Mouse (Mus musculus) central nervous system, embryonic 18 days (tissue): ENCODE results near the gene Uchl5. TPM values are rescaled to one million over a fixed set of nuclear protein-coding genes. Genes with fewer than 3 reads are reported as not detected.

Experiments
- polyA plus RNA-seq: library from polyadenylated mRNA; depleted of rRNA; stranded (reverse); fragments of >200 nt; gene quantifications from 2 replicates; pipeline ENCODE4 v1.2.3, GENCODE M21; 2012; rRNA removed

Gene Uchl5
- polyA plus RNA-seq: 18.5 and 19.1 TPM in 2 replicates

GRCm38 (mm10) chr1:143776446-143777411, at the start of gene Uchl5, which contains the start of gene Trove2:
TSS of gene Uchl5 (plus strand) at chr1:143777272.
TSS of gene Trove2 (minus strand) at chr1:143777068.

Other genes with a start within 250 kb of the Uchl5 start
- 7.7 TPM in 2 replicates for gene B3galt2, start 136.6 kb upstream of the Uchl5 start, polyA plus RNA-seq
- 13.6 and 15.0 TPM in 2 replicates for gene Cdc73, start 74.4 kb upstream of the Uchl5 start, polyA plus RNA-seq
- gene Glrx2, start 60.9 kb upstream of the Uchl5 start, polyA plus RNA-seq: 93.1 and 94.4 TPM in 2 replicates
- gene Trove2, start 204 bp upstream of the Uchl5 start, polyA plus RNA-seq: 16.9 and 17.1 TPM in 2 replicates
- 45.6 and 47.5 TPM in 2 replicates for gene Rgs2, start 226.9 kb downstream of the Uchl5 start, polyA plus RNA-seq